Mouse (Mus musculus) spleen, adult 2 months (tissue): ENCODE data around the gene Grin2d.

Source experiments
- CTCF ChIP-seq: fragments of 200-500 bp; IDR thresholded peaks from 2 replicates; pipeline ENCODE4 v1.5.1; 2011; ENCODE audit warnings: mild to moderate bottlenecking, inconsistent platforms; ENCODE audit not compliant: insufficient read depth, insufficient read length, insufficient replicate concordance; ENCODE audit errors: extremely low read depth
- POLR2A ChIP-seq: fragments of 200-500 bp; IDR thresholded peaks from 2 replicates; pipeline ENCODE4 v1.6.1; 2011; ENCODE audit warnings: low read depth, low read length, inconsistent platforms

DNA sequence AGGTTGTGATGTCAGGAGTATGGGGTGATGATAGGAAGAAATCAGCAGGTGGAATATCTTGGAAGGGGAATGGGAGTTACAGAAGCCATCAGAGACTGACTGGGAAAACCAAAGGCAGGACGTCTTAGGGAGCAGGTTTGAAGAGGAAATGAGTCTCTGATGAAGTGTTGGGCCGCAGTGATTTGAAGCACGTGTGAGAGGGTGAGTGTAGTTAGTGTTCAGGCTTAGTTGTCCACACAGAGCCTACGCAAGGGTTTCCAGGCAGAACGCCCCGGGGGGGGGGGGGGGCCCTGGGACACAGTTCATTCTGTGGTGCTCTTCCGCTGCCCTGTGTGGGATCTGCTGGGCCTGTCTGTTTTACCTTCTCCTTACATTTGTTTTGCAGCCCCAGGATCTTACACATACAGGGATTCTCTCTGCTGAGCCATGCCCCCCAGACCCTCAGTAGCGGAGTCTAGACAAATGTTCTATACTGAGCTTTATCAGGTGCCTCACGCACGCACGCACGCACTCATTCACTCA is 24.4 kb upstream of the Grin2d start:
- TF ChIP-seq CTCF (no peak), POLR2A (no peak)
